Mouse (Mus musculus) c-Kit-positive CD71-positive TER-119-positive erythroid progenitor cells, embryonic 14.5 days (primary cell): ENCODE measurements around the gene Adcy6.

ENCODE experiments used
- DNase-seq: peaks from one replicate; pipeline ENCODE4 v3.0.0-alpha.2; 2013; ENCODE audit warnings: low spot score

Gene Adcy6

DNA sequence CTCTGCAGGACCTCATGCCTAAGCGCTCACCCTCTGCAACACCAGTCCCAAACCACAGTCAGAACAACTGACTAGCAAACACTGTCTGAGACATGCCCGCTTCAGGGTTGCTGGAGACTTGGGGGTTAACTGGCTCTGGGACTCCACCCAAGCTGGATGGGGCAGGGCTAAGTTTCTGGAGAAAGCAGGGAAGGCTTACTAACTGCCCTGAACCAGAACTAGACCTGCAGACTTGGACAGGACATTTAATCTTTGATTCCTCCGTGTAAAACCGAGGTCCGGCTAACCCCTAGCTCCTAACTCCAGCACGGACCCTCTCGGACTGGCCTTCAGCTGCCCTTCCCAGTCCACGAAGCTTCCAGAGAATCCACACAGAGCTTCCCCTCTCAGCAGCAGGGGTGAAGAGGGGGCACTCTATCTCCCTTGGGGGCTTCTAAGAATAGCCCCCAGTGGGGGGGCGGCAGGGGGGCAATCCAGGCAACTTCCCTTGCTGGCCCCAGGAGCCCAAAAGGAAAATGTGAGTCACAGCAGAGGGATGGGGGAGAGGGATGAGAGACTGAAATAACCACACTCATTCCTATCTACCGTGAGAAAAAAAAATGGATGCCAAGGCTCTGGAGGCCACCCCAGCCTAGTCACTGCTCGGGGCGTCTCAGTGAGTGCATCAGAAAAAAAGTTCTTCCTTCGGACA, 7.5 kb downstream of the Adcy6 start:
- peak; percentile 63 for DNase-seq

- no peak for DNase-seq
Observed at GRCm38 (mm10) chr15:98601832-98602190, 8.1 kb downstream of the Adcy6 start.

DNA sequence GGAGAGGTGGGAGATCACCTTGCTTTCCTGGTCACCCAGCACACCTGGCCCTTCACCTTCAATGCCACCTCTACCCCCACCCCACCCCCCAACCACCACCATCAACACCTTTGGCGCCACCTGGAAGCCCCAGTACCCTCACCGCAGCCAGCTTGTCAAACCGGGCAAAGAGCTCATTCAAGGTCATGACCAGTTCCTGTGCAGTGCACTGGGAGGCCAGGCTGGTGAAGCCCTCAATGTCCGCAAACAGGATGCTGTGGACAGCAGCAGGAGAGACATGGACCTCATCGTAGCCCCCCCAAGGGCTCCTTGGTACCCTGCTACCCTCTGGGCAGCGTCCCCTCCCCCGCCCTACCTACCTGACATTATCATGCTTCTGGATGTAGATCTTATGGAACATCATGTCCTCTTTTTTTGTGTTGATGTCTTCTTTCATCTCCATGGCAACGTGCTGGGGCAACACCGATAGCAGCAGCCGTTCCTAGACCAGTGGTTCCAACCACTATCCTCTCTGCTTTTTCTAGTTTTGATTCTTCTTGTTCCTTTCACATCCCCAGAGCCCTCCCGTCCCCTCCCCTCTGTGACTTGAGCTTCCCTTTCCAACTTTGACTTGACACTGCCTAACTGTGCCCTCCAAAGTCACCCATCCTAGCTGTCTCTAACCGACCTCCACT, 9.7 kb downstream of the Adcy6 start:
- no peak for DNase-seq

DNA sequence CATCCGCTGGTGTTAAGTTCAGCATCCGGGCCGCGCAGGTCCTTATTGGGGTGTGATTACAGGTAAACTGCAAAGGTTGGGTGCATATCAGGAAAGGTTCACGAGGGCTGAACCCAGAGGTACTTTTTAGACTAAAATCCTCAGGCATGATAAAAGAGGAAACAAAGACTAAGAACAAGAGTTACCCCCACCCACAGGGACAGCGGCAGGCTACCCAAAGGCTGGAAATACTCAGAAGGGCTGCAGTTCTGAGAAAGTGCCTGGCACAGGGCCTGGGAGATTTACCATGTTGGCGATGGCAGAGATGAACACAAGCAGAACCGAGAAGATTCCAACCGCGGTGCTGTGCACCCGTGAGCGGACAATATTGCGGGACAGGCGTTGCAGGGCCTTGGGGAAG, 13.3 kb downstream of the Adcy6 start:
- DNase-seq: no peak

DNA sequence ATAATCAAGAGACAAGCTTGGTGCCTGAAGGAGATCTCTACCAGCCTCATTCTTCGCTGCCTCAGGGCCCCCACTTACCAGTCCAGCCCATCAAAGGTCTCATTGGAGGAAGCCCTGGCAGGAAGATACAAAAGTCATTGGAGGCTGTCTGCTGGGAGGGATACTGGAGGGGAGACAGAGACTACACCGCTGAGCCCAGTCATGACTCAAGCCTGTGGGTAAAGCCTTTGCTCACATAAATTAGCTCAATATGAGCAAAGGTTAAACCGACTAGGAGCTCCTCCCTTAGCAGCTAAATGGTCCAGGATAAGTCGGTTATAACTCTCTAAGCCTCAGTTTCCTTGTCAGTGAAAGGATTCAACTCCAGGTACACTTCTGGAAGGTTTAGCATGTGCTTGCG, 14.8 kb downstream of the Adcy6 start:
- DNase-seq: no peak

GRCm38 (mm10) chr15:98594193-98594592, 15.7 kb downstream of the Adcy6 start:
- DNase-seq: no peak

- no peak for DNase-seq
Observed at GRCm38 (mm10) chr15:98591396-98591795, 18.5 kb downstream of the Adcy6 start.

GRCm38 (mm10) chr15:98589640-98590336, 20.1 kb downstream of the Adcy6 start:
- no peak for DNase-seq

DNA sequence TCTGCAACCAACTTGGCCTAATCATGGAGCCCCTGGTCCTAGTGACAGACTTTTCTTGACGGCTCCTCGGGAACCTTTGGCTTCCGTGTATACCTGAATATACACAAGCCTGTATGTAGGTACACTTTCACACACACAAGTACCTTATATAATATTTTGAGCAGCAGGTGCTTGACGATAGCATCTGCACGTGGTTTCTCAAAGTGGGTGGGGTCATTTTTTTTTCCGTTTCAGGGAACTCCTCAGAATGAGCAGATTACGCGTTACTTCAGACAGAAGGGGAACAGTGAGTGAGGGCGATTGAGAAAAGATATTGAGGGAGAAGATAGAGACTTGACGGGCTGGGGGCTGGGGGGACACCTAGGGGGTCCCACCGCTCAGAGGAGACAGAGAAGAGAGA, 22.1 kb downstream of the Adcy6 start:
- no peak for DNase-seq

DNA sequence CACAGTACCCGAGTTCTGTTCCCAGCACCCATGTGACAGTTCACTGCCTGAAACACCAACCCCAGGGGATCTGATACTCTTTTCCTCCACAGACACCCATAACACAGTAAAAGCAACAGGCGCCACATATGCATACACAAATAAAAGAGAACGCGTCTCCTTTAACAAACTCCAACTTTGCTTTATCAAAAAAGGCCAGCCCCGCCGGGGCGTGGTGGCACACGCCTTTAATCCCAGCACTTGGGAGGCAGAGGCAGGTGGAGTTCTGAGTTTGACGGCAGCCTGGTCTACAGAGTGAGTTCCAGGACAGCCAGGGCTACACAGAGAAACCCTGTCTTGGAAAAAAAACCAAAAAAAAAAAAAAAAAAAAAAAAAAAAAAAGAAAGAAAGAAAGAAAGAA, 23.7 kb downstream of the Adcy6 start:
- peak; percentile 58 for DNase-seq

GRCm38 (mm10) chr15:98585421-98585820, 24.5 kb downstream of the Adcy6 start:
- DNase-seq: no peak

DNA sequence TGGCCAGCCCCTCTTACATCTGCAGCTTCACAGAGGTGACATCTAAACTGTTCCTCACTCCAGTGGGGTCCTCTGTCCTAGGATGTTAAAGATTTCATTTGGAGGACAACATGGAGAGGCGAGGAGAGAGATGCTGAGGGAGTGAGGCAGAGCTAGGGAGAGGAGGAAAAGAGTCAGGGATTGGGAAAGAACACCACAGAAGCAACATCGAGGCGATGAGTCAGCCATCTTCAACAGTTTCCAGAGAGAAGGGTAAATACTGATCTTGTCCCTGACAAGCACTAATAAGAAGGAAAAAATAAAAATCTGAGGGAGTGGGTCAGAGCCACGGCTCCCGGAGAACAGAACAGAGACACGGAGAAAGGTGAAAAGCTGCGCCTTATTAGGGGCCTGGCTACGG, 26.9 kb downstream of the Adcy6 start:
- DNase-seq: no peak

- DNase-seq: no peak
Observed at GRCm38 (mm10) chr15:98582410-98582809, 27.5 kb downstream of the Adcy6 start.

- peak; percentile 82 for DNase-seq
Observed at GRCm38 (mm10) chr15:98579795-98580464, 29.9 kb downstream of the Adcy6 start.

DNA sequence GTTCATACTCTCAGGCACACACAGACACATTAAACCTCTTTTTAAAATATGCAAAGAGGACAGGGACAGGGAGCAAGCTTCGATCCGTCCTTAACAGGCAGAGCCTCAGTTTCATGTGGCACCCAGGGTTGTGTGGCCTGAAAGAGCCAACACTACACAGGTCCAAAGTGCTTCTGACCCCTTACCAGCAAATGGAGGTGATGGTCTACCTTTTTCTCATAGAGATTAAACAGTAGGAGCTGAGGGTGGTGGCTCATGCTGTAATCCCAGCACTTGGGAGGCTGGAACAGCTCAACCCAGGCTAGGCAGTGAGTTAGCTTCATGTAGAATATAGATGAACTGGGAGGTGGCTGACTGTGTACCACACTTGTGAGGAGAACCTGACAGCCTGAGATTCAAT, 30.6 kb downstream of the Adcy6 start:
- DNase-seq: no peak

GRCm38 (mm10) chr15:98573293-98573692, 36.6 kb downstream of the Adcy6 start:
- no peak for DNase-seq

DNA sequence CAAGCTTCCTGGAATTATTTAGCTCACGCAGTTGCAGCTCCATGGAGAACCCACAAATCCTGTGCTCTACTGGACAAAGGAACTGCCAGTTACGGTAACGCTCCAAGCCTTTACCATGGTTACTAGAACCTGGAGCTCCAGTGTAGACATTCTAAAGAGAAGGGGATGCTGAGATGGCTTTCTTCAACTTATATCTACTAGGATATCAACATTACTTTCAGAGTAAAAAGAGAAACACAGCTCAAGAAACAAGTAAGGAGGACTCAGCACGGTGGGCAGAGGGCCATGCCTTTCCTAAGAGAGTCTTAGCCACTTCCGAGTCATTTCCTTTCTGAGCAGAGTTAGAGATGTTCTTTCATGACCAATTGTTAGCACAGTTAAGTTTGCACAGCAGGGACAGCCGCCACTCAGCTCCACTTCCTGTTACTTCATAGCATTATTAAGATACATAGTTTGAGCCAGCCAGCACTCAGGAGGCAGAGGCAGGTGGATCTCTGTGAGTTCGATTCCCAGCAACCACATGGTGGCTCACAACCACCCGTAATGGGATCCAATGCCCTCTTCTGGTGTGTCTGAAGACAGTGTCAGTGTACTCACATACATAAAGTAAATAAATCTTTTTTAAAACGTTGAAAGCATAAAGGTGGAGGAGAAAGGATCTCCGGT, 38.9 kb downstream of the Adcy6 start, which contains the start of the genes Ccnt1 and 4930415O20Rik:
Ccnt1 (minus strand) TSS at position 51 of the 666 bp plus-strand sequence.
4930415O20Rik (plus strand) TSS at position 132 of the 666 bp plus-strand sequence.
- no peak for DNase-seq

- no peak for DNase-seq
Observed at GRCm38 (mm10) chr15:98569795-98570365, 40.0 kb downstream of the Adcy6 start.

DNA sequence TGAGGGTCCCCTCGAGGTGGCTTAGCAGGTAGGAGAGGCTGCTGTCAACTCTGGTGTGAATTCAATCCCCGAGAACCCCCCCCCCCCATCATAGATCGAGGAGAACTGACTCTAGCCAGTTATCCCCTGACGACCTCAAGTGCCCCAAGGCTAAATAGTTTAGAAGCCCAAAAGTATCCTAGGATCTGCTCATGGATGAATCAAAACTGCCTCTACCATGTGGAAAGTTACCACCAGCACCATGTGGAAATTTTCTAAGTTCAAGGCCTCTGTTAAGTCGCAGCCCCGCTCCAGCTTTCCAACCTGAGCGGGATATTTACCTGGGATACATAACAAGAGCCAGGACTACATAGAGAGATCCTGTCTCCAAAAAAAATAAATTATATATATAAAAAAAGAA, 40.7 kb downstream of the Adcy6 start:
- DNase-seq: no peak

DNA sequence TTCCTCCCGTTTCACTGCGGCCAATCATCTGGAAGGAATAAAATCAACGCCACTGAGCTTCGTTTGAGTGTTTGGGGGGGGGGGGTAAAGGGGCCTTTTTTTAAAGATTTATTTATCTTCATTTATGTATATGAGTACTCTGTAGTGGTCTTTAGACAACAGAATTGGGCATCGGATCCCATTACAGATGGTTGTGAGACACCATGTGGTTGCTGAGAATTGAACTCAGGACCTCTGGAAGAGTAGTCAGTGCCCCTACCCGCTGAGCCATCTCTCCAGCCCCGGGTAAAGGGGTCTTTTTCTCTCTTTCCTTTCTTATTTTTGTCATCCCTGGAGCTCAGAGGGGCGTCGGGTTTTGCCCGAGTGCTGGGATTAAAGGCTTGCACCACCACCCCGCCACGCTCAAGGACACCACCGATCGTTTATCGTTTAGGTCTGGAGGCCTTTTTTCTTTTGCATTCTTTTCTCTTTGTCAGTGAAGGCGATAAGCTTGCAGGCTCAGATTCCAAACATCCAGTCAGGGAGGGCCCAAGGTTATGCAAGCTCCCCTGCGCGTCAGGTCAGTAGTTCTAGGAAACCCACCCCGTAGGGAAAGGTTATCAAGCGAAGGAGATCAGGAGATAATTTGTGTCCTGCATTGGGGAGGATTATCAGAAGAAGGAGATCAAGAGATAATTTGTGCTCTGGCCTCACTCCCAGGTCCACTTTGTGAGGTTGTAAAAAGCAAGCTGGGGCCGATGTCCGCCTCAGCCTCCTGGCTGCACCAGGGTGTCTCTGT, 41.4 kb downstream of the Adcy6 start:
- peak; percentile 27 for DNase-seq
